Mouse (Mus musculus) urinary bladder, postnatal 10 days (tissue): ENCODE results near the gene Ghr.

ENCODE experiments used
- DNase-seq: peaks from one replicate; pipeline ENCODE4 v3.0.0; 2022; ENCODE audit warnings: low spot score

The Ghr gene

GRCm38 (mm10) chr15:3293477-3293876 is 289.8 kb downstream of the Ghr start:
- DNase-seq: no peak

GRCm38 (mm10) chr15:3290435-3290834 is 292.9 kb downstream of the Ghr start:
- no peak for DNase-seq

- no peak for DNase-seq
These were observed 297.3 kb downstream of the Ghr start for GRCm38 (mm10) chr15:3286032-3286431.

GRCm38 (mm10) chr15:3281737-3282136 is 301.6 kb downstream of the Ghr start:
- DNase-seq: no peak

GRCm38 (mm10) chr15:3281216-3281615 is 302.1 kb downstream of the Ghr start:
- DNase-seq: no peak

- DNase-seq: no peak
These were observed 304.1 kb downstream of the Ghr start for GRCm38 (mm10) chr15:3279242-3279641.

- DNase-seq: no peak
These were observed 305.9 kb downstream of the Ghr start for GRCm38 (mm10) chr15:3277391-3277790.

- DNase-seq: no peak
These were observed 310.1 kb downstream of the Ghr start for GRCm38 (mm10) chr15:3273191-3273590.

- no peak for DNase-seq
These were observed 312.1 kb downstream of the Ghr start for GRCm38 (mm10) chr15:3271216-3271615.

- no peak for DNase-seq
These were observed 312.6 kb downstream of the Ghr start for GRCm38 (mm10) chr15:3270646-3271077.

GRCm38 (mm10) chr15:3269996-3270645 is 313.2 kb downstream of the Ghr start:
- DNase-seq: no peak

- DNase-seq: no peak
These were observed 313.8 kb downstream of the Ghr start for GRCm38 (mm10) chr15:3269496-3269895.

GRCm38 (mm10) chr15:3268247-3268646 is 315.0 kb downstream of the Ghr start, which contains the start of gene Selenop:
Gene Selenop (plus strand): TSS chr15:3268547.
- no peak for DNase-seq
